Mouse (Mus musculus) C2C12 (cell line): ENCODE measurements around the gene Vamp5. TPM values are rescaled to one million over a fixed set of nuclear protein-coding genes. Genes with fewer than 3 reads are reported as not detected.

ENCODE experiments used
- H3K27me3 ChIP-seq: one replicate; pipeline ENCODE4 v1.6.1; 2011; ENCODE audit not compliant: control insufficient read depth, insufficient read depth, insufficient read length
- H3K36me3 ChIP-seq: one replicate; pipeline ENCODE4 v1.6.1; 2011; ENCODE audit not compliant: control insufficient read depth, insufficient read depth
- H3K4me3 ChIP-seq: one replicate; pipeline ENCODE4 v1.5.1; 2011; ENCODE audit warnings: mild to moderate bottlenecking, control low read depth; ENCODE audit not compliant: poor library complexity, insufficient read depth, severe bottlenecking
- H3K79me2 ChIP-seq: one replicate; pipeline ENCODE4 v1.6.1; 2011; ENCODE audit not compliant: control insufficient read depth, insufficient read depth
- H3K79me3 ChIP-seq: one replicate; pipeline ENCODE4 v1.6.1; 2011; ENCODE audit warnings: low read depth, control low read depth
- H3ac ChIP-seq: one replicate; pipeline ENCODE3; 2011; ENCODE audit warnings: low read depth; ENCODE audit not compliant: control insufficient read depth, insufficient read length
- CEBPB ChIP-seq: IDR thresholded peaks from one replicate; pipeline ENCODE4 v1.6.1; 2011; ENCODE audit warnings: low read depth, mild to moderate bottlenecking, control low read depth, moderate library complexity
- CTCF ChIP-seq: IDR thresholded peaks from one replicate; pipeline ENCODE4 v1.5.1; 2011; ENCODE audit not compliant: control insufficient read depth, insufficient read depth, insufficient read length
- FOSL1 ChIP-seq: IDR thresholded peaks from one replicate; pipeline ENCODE4 v1.8.0; 2011; ENCODE audit warnings: mild to moderate bottlenecking, low read length; ENCODE audit not compliant: poor library complexity, insufficient read depth, severe bottlenecking
- MAX ChIP-seq: IDR thresholded peaks from one replicate; pipeline ENCODE4 v1.6.1; 2011; ENCODE audit warnings: mild to moderate bottlenecking, control low read depth
- MYOD1 ChIP-seq: IDR thresholded peaks from one replicate; pipeline ENCODE4 v1.6.1; 2011; ENCODE audit warnings: low read depth; ENCODE audit not compliant: control insufficient read depth, insufficient read length
- MYOG ChIP-seq: IDR thresholded peaks from one replicate; pipeline ENCODE4 v1.6.1; 2011; ENCODE audit not compliant: control insufficient read depth, insufficient read length; ENCODE audit errors: extremely low read depth
- USF1 ChIP-seq: IDR thresholded peaks from one replicate; pipeline ENCODE4 v1.6.1; 2011; ENCODE audit warnings: low read depth, mild to moderate bottlenecking, control low read depth, moderate library complexity
- polyA plus RNA-seq: library from polyadenylated mRNA; unstranded; fragments of >200 nt; fragmentation: generic; extraction: Trizol; gene quantifications from one replicate; pipeline ENCODE4 v1.2.1, GENCODE M21; 2012; ENCODE audit warnings: missing spikeins

Vamp5 gene
- polyA plus RNA-seq, 1 experiment = 91.3 TPM

DNA sequence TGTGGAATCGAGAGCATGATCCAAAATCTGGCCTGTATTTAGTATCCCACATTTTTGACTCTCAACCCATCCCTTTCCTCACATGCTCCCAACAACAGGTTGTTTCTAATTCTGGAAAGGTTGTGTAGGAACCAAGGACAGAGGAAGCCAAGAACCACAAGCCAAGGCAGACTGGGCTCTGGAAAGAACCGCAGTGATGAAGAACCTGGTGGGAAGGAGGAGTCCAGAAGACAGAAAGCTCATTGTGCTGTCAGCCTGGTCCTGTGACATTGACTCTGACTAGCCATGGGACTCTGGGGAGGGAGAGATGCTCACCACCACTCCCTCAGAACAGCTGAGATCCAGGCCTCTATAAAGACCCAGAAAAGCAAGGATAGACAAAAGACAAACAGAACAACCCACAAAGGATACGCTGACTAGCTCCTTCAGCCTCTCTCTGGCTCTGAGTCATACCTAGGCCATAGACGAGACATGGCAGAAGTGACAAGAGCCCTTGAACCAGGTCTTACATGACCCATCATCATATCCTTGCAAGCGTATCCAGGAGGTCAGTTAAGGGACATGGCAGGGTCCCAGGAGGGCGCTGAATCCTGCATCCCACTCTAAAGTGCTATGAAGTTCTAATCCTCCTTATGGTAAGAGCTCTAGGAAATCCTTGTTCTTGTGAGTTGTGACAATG, 3.0 kb upstream of the Vamp5 start:
- no peak for TF ChIP-seq MYOD1
- TF ChIP-seq MAX = no peak
- no peak for TF ChIP-seq CTCF
- TF ChIP-seq CEBPB = no peak
- no peak for TF ChIP-seq FOSL1
- TF ChIP-seq MYOG = no peak
- TF ChIP-seq USF1 = no peak
- Histone ChIP-seq H3K36me3 (peaks cover 3% of the 10 kb centered on the region), H3K79me3 (no peaks in the 10 kb centered on the region), H3K4me3 (no peak overlapping the region), H3K27me3 (no peaks in the 10 kb centered on the region), H3ac (no peak overlapping the region), H3K79me2 (peaks cover 18% of the 10 kb centered on the region)

DNA sequence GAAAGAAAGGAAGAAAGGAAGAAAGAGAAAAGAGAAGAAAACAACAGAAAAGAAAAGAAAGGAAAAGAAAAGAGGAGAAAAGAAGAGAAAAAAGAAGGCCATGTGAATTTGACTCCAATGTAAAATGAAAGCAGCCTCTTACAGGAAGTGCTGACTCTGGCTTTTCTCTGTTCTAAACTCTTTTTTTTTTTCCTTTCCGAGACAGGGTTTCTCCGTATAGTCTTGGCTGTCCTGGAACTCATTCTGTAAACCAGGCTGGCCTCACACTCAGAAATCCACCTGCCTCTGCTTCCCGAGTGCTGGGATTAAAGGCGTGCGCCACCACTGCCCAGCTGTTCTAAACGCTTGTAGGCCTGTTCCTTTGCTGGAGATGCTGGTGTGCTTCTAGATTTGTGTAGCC, 2.2 kb upstream of the Vamp5 start:
- no peak overlapping the region for H3K4me3 ChIP-seq
- no peaks in the 10 kb centered on the region for H3K36me3 ChIP-seq
- no peak overlapping the region for H3ac ChIP-seq
- TF ChIP-seq USF1 = no peak
- no peak for TF ChIP-seq FOSL1
- TF ChIP-seq CEBPB = no peak
- TF ChIP-seq MYOG = no peak
- TF ChIP-seq MYOD1 = no peak
- TF ChIP-seq CTCF = no peak
- TF ChIP-seq MAX = no peak
- H3K27me3 ChIP-seq = no peaks in the 10 kb centered on the region
- H3K79me2 ChIP-seq = peaks cover 20% of the 10 kb centered on the region
- H3K79me3 ChIP-seq = peaks cover 3% of the 10 kb centered on the region

DNA sequence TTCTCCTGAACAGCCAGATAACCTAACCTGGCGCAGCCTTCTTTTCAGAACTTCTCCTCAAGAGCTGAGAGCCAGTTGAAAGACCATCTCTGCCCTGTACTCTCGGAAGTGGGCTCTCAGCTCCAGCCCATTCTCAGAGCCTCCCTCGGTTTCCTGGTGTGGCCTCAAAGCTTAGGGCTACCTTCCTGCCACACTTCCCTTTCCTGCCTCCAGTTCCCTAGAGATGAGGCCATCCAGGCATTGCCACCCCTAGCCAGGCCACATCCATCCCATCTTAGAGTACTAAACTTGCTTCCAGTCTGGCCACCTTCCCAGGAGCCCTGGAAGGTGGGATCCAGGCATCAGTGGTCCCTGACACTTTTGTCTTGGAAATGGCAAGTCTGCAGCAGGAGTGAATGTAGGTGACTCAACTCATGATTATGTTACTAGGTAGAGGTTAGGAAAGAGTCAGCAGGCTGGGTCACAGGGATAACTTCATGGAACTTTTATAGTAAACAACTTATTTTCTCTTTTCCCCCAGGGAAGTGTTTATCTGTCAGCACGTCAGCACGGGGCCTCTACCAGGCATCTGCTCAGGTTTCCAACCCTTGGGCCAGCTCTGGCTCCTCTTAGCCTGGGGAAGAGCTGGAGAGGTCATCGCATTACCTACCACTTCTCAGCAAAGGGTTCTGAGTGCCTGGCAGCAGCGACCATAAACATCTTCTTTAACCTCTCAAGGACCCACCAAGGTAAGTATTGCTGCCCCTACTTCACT, 714 bp downstream of the Vamp5 start:
- TF ChIP-seq MAX (no peak), USF1 (no peak), CTCF (no peak), CEBPB (no peak), MYOG (no peak), MYOD1 (no peak), FOSL1 (no peak)
- peak overlapping the region; percentile 66 for H3ac ChIP-seq
- no peaks in the 10 kb centered on the region for H3K36me3 ChIP-seq
- no peaks in the 10 kb centered on the region for H3K27me3 ChIP-seq
- peaks cover 3% of the 10 kb centered on the region for H3K79me3 ChIP-seq
- H3K79me2 ChIP-seq = peaks cover 20% of the 10 kb centered on the region
- peak overlapping the region; percentile 59 for H3K4me3 ChIP-seq

DNA sequence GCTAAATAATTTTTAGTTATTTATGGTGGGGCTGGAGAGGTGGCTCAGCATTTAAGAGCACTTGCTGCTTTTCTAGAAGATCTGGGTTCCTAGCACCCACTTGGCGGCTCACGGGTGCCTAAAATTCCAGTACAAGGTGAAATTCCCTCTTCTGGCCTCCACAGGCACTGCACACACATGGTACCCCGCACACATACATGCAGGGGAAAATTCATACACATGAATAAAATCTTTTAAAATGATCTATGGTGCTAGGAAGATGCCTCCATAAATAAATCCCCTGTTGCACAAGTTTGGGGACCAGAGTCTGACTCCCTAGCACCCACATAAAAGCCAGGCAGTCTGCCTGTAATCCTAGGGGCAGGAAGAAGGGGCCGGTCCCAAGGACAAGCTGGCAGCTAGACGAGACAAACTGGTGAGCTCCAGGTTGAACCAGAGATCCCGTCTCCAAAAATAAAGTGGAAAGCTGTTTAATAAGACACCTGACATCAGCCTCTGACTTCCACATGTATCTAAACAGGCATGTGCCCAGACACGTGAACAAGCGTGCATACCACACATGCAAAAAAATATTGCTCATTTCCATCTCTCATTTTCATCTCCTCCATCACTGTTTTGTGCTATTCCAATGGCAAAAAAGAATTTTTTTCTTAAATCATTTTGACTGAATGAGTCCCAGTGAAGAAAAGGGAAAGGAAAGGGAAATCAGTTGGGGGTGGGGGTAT, 1.6 kb downstream of the Vamp5 start:
- Histone ChIP-seq H3K36me3 (no peaks in the 10 kb centered on the region), H3K4me3 (no peak overlapping the region), H3K79me3 (peaks cover 3% of the 10 kb centered on the region), H3K27me3 (no peaks in the 10 kb centered on the region), H3K79me2 (peaks cover 20% of the 10 kb centered on the region), H3ac (no peak overlapping the region)
- TF ChIP-seq MYOD1 (no peak), USF1 (no peak), FOSL1 (no peak), CEBPB (no peak), CTCF (no peak), MYOG (no peak), MAX (no peak)

DNA sequence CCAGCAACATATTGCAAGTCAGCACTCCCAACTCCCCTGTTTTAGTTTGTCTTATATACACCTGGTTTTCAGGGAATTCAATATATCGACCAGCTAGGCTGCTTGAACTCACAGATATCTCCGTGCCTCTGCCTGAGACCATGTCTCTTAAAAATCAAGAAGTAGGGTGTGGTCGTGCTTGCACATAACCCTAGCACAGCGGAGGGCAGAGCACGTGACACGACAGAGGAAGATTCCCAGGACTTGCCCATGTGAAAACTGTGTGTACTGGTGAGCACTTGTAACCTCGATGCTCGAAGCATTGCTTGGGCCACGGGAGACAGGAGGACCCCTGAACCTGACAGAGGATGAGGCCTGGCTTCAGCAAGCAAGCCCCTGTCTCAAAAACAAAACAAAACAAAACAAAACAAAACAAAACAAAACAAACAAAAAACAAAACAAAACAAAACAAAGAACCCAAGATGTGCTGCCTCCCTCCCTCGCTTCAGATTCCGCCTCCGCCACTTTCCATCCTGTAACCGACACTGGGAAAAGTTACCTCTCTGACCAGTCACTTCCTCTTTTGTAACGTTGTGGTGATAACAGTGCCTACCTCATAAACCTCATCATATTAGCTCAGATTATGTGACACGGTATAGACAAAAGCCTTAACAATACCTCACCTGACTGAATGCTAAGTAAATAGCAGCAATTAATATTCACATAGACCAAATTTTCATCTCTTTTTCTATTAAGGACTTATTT, 5.3 kb downstream of the Vamp5 start:
- Histone ChIP-seq H3K79me3 (peaks cover 3% of the 10 kb centered on the region), H3ac (no peak overlapping the region), H3K79me2 (peaks cover 19% of the 10 kb centered on the region), H3K36me3 (no peaks in the 10 kb centered on the region), H3K27me3 (no peaks in the 10 kb centered on the region), H3K4me3 (no peak overlapping the region)
- no peak for TF ChIP-seq MYOD1
- TF ChIP-seq FOSL1 = no peak
- no peak for TF ChIP-seq CEBPB
- TF ChIP-seq MAX = no peak
- TF ChIP-seq USF1 = no peak
- no peak for TF ChIP-seq MYOG
- no peak for TF ChIP-seq CTCF
